Mouse (Mus musculus) heart, adult 2 months (tissue): ENCODE measurements around the gene Zp1.

Experiments
- CTCF ChIP-seq: fragments of 200-600 bp; IDR thresholded peaks from 2 replicates; pipeline ENCODE4 v1.8.1; 2022; ENCODE audit warnings: antibody characterized with exemption, mild to moderate bottlenecking, moderate library complexity
- EP300 ChIP-seq: fragments of 200-500 bp; IDR thresholded peaks from 2 replicates; pipeline ENCODE4 v1.6.1; 2011; ENCODE audit warnings: low read depth, low read length, control low read depth; ENCODE audit not compliant: insufficient read depth
- POLR2A ChIP-seq: fragments of 200-500 bp; IDR thresholded peaks from 2 replicates; pipeline ENCODE4 v1.6.1; 2011; ENCODE audit warnings: mild to moderate bottlenecking, low read depth, low read length, control low read depth; ENCODE audit not compliant: insufficient read depth

- no peak for TF ChIP-seq CTCF
- no peak for TF ChIP-seq POLR2A
- TF ChIP-seq EP300, result no peak
These were observed 29.1 kb upstream of the Zp1 start for GRCm38 (mm10) chr19:10949558-10949957.
